ENCODE assay signal across 8 mouse cellular contexts in the genomic region with DNA sequence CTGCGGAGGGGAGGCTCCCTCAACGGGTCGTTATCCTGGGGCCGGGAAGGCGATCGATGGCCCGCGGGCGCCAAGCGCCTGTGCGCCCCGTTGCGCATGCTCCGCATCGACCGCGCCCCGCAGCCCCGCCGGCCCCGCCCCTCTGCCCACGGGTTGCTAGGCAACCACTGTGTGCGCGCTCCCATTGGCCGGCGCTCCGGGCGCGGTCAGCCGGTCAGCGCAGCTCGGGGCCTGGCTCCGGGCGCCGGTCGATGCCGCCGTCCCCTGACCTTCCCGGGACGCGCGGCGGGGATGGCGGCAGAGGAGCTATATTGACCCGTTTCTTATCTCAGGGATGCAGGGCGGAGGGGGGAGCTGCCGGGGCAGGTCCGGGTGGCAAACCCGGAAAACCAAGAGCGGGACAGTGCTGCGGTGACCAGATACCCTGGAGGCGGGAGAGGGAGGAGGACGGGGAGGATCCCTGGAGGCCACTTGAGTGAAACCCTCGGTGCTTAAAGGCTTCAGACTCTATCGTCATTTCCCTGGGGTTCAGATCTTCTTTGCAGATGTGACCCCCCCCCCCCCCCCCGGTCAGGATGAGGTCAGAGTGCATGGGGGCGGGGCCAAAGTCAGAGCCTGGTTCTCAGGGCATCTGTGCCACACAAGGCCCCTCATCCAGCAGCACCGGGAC. TPM values are rescaled to one million over a fixed set of nuclear protein-coding genes. Genes with fewer than 3 reads are reported as not detected.
A peak's percentile ranks its signal among the peaks of the same experiment; 100 is the strongest.
DNase-seq lines count a peak whose midpoint lies in the region; ATAC-seq lines count a peak whose summit lies in the region.

No protein-coding gene starts in this region.

- H3K36me3 ChIP-seq in forebrain, embryonic 15.5 days = no peaks in the 10 kb centered on the region
- no peaks in the 10 kb centered on the region for H3K36me3 ChIP-seq in neural tube, embryonic 14.5 days (ENCODE audit: control insufficient read depth, insufficient read depth, low read length)

- no peaks in the 10 kb centered on the region for H3K9me3 ChIP-seq in forebrain, embryonic 15.5 days
- no peaks in the 10 kb centered on the region for H3K9me3 ChIP-seq in neural tube, embryonic 14.5 days (ENCODE audit: control insufficient read depth, low read length)

- H3K4me3 ChIP-seq in forebrain, embryonic 15.5 days = peak overlapping the region; percentile 83
- H3K4me3 ChIP-seq in neural tube, embryonic 14.5 days (ENCODE audit: low read depth, low read length) = peak overlapping the region; percentile 62

- intact Hi-C loops in heart, postnatal 25 days (cut with DNase I) = no loop called here

- peak; percentile 91 for ATAC-seq in forebrain, embryonic 15.5 days (replicated peaks)
- peak; percentile 91 for ATAC-seq in neural tube, embryonic 14.5 days (ENCODE audit: low read depth)

- peaks cover 7% of the 10 kb centered on the region for H3K4me1 ChIP-seq in forebrain, embryonic 15.5 days
- H3K4me1 ChIP-seq in neural tube, embryonic 14.5 days (ENCODE audit: control insufficient read depth, insufficient read depth, low read length) = no peaks in the 10 kb centered on the region

- WGBS in forebrain, embryonic 15.5 days = under 1% methylated on average over 57 of the region's 58 CpGs
- 1% methylated on average over 57 of the region's 58 CpGs for WGBS in neural tube, embryonic 14.5 days

- H3K4me2 ChIP-seq in forebrain, embryonic 15.5 days (replicated peaks) = peak overlapping the region; percentile 83
- H3K4me2 ChIP-seq in neural tube, embryonic 14.5 days (ENCODE audit: low read depth, low read length) = peak overlapping the region; percentile 66

- H3K9ac ChIP-seq in forebrain, embryonic 15.5 days (replicated peaks) = peak overlapping the region; percentile 69
- H3K9ac ChIP-seq in neural tube, embryonic 14.5 days (replicated peaks; ENCODE audit: low read depth, low read length) = peak overlapping the region; percentile 79

- peaks cover 6% of the 10 kb centered on the region; the same call in 1 of the 2 replicates for H3K27me3 ChIP-seq in forebrain, embryonic 15.5 days
- H3K27me3 ChIP-seq in neural tube, embryonic 14.5 days (ENCODE audit: control insufficient read depth, insufficient read depth, low read length) = no peaks in the 10 kb centered on the region

- peak; percentile 83 for DNase-seq in ES-CJ7 (ENCODE audit: low read depth, low spot score)
- peak; percentile 90 for DNase-seq in cerebellum, adult 11-12 months
- peak; percentile 76 for DNase-seq in heart, postnatal 25 days (ENCODE audit: low spot score)
- DNase-seq in layer of hippocampus, adult 18-20 months (ENCODE audit: low spot score in 2 of 2) = peak; percentile 75 to 89
- DNase-seq in lung, adult 18-20 months = peak; percentile 80 to 87
- peak; percentile 97 for DNase-seq in testis, postnatal 10 days (ENCODE audit: low spot score)

- H3K27ac ChIP-seq in forebrain, embryonic 15.5 days (replicated peaks) = peak overlapping the region; percentile 86
- H3K27ac ChIP-seq in neural tube, embryonic 14.5 days (ENCODE audit: low read depth, low read length) = peak overlapping the region; percentile 74

RNA-seq across cellular contexts. Expression of a gene that starts 19.2 kb away (rescaled TPM):
- polyA plus RNA-seq in forebrain, embryonic 15.5 days (2015; fragmentation: Nextera tagmentation; extraction: Ambion mirVana) = 0.23 and 0.61 TPM in 2 replicates
- total RNA-seq in heart, postnatal 25 days (2021) = under 1 TPM in 1 of 2 experiments, not detected in 1; 0.05 TPM
- total RNA-seq in layer of hippocampus, adult 18-20 months (2021) = under 1 TPM in 1 of 2 experiments, not detected in 1; 0.07 TPM
- 1.4 and 1.5 TPM in 2 replicates for polyA plus RNA-seq in neural tube, embryonic 14.5 days (2014; fragmentation: Nextera tagmentation; extraction: Ambion mirVana)

RNA-seq across cellular contexts. Expression of a gene that starts 42.0 kb away (rescaled TPM):
- polyA plus RNA-seq in forebrain, embryonic 15.5 days (2015; fragmentation: Nextera tagmentation; extraction: Ambion mirVana) = 85.2 and 89.6 TPM in 2 replicates
- total RNA-seq in heart, postnatal 25 days (2021) = 10 to 100 TPM; 20.3 to 20.9 TPM
- total RNA-seq in layer of hippocampus, adult 18-20 months (2021) = 10 to 100 TPM; 27.1 to 27.3 TPM
- polyA plus RNA-seq in neural tube, embryonic 14.5 days (2014; fragmentation: Nextera tagmentation; extraction: Ambion mirVana) = 30.4 and 42.1 TPM in 2 replicates

Comparison
In these comparisons a context has a peak if more than half of its experiments do, and no peak if none do; other contexts are left out.
1. Peak in every context shown above with its lines: DNase-seq, ATAC-seq, H3K4me3 ChIP-seq and H3K27ac ChIP-seq.